Mouse (Mus musculus) CH12.LX (cell line): Measurements from ENCODE around the gene Micall2. TPM values are rescaled to one million over a fixed set of nuclear protein-coding genes. Genes with fewer than 3 reads are reported as not detected.
"Not testable (repeated sequence)": the region's sequence is repeated elsewhere in the genome, so short reads cannot be mapped to it uniquely, and the experiment has no call there.

Experiments
- DNase-seq: peaks from one replicate; pipeline ENCODE4 v3.0.0-alpha.2; 2013; ENCODE audit errors: extremely low read depth
- H3K27ac ChIP-seq: 2 replicates; pipeline ENCODE4 v1.5.1; 2012; ENCODE audit warnings: low read depth, mild to moderate bottlenecking, control low read depth, moderate library complexity; ENCODE audit not compliant: insufficient read depth
- H3K27me3 ChIP-seq: replicated peaks from 2 replicates; pipeline ENCODE3; 2012; ENCODE audit warnings: inconsistent platforms
- H3K36me3 ChIP-seq, 2 experiments: replicated peaks in 1 of 2; 2 replicates each; pipeline versions ENCODE3 to v1.6.1; 2012; ENCODE audit warnings: inconsistent platforms in 1 of 2, low read length in 1 of 2, mild to moderate bottlenecking in 1 of 2, mixed read lengths in 1 of 2, moderate library complexity in 1 of 2; ENCODE audit not compliant: control insufficient read depth in 1 of 2, insufficient read depth in 1 of 2
- H3K4me1 ChIP-seq, 2 experiments: 2 replicates each; pipeline ENCODE4 v1.6.1; 2012; ENCODE audit warnings: inconsistent platforms in 1 of 2, moderate library complexity in 1 of 2; ENCODE audit not compliant: insufficient read depth in 2 of 2, control insufficient read depth in 1 of 2
- H3K4me2 ChIP-seq: 2 replicates; pipeline ENCODE4 v1.6.1; 2012; ENCODE audit warnings: low read depth, mild to moderate bottlenecking, control low read depth; ENCODE audit not compliant: poor library complexity, insufficient read depth, severe bottlenecking
- H3K4me3 ChIP-seq, 3 experiments: fragments of 150-350 bp in 1 of 3; sonication (generic) in 1 of 3; replicated peaks in 1 of 3; 2 replicates each; pipeline versions ENCODE3 to v1.5.1; 2011 to 2012; ENCODE audit warnings: low read depth in 2 of 3, low read length in 2 of 3, mild to moderate bottlenecking in 2 of 3, moderate library complexity in 2 of 3, control low read depth in 1 of 3, improper control_type of control experiment in 1 of 3, inconsistent platforms in 1 of 3, mixed read lengths in 1 of 3; ENCODE audit not compliant: poor library complexity in 1 of 3
- H3K79me2 ChIP-seq: replicated peaks from 2 replicates; pipeline ENCODE4 v1.6.1; 2012; ENCODE audit warnings: mild to moderate bottlenecking, moderate library complexity; ENCODE audit not compliant: control insufficient read depth, poor library complexity, insufficient read depth, severe bottlenecking; ENCODE audit errors: extremely low read depth
- H3K9ac ChIP-seq: 2 replicates; pipeline ENCODE4 v1.6.1; 2012; ENCODE audit warnings: low read depth, mild to moderate bottlenecking, control low read depth, moderate library complexity; ENCODE audit not compliant: insufficient read depth
- H3K9me3 ChIP-seq: replicated peaks from 2 replicates; pipeline ENCODE3; 2012; ENCODE audit warnings: low read length, inconsistent platforms, mixed read lengths
- CTCF ChIP-seq, 2 experiments: IDR thresholded peaks in 1 of 2; conservative IDR thresholded peaks in 1 of 2; 2 replicates each; pipeline ENCODE4 v1.5.1; 2011 to 2012; ENCODE audit warnings: low read depth in 2 of 2, low read length in 2 of 2, improper control_type of control experiment in 1 of 2, inconsistent platforms in 1 of 2, mild to moderate bottlenecking in 1 of 2, moderate library complexity in 1 of 2
- GABPA ChIP-seq: IDR thresholded peaks from 2 replicates; pipeline ENCODE4 v1.6.1; 2012; ENCODE audit warnings: low read depth, low read length, improper control_type of control experiment, inconsistent platforms; ENCODE audit not compliant: insufficient replicate concordance
- IRF4 ChIP-seq: IDR thresholded peaks from 2 replicates; pipeline ENCODE4 v1.6.1; 2014; ENCODE audit warnings: low read depth, mild to moderate bottlenecking, inconsistent platforms, low read length, improper control_type of control experiment
- JUND ChIP-seq: conservative IDR thresholded peaks from 2 replicates; pipeline ENCODE4 v1.6.1; 2011; ENCODE audit warnings: low read depth, low read length, improper control_type of control experiment
- MAX ChIP-seq: IDR thresholded peaks from 2 replicates; pipeline ENCODE4 v1.6.1; 2011; ENCODE audit warnings: low read length, improper control_type of control experiment
- POLR2AphosphoS2 ChIP-seq: IDR thresholded peaks from 2 replicates; pipeline ENCODE4 v1.6.1; 2011; ENCODE audit warnings: low read depth, low read length, improper control_type of control experiment
- RCOR1 ChIP-seq: conservative IDR thresholded peaks from 2 replicates; pipeline ENCODE4 v1.6.1; 2012; ENCODE audit warnings: low read depth, mild to moderate bottlenecking, inconsistent platforms, low read length, improper control_type of control experiment
- TCF12 ChIP-seq: IDR thresholded peaks from 2 replicates; pipeline ENCODE4 v1.6.1; 2014; ENCODE audit warnings: low read depth, mild to moderate bottlenecking, inconsistent platforms, low read length, improper control_type of control experiment
- USF1 ChIP-seq: IDR thresholded peaks from 2 replicates; pipeline ENCODE4 v1.6.1; 2014; ENCODE audit warnings: low read depth, mild to moderate bottlenecking, inconsistent platforms, low read length, improper control_type of control experiment
- ZC3H11A ChIP-seq: IDR thresholded peaks from 2 replicates; pipeline ENCODE4 v1.6.1; 2012; ENCODE audit warnings: low read depth, mild to moderate bottlenecking, inconsistent platforms, low read length, improper control_type of control experiment
- dilution Hi-C: fragments of 300-500 bp; cut with MboI; formaldehyde crosslinking; loops from 2 replicates; pipeline ENCODE4 v1.14.3; 2020; ENCODE audit warnings: low sequenced_read_pairs; ENCODE audit not compliant: extremely low pct_unique_long_range_greater_than_20kb, extremely low pct_ligation_motif_present
- in situ Hi-C: fragments of 300-500 bp; cut with MboI; formaldehyde crosslinking; loops from 3 replicates; pipeline ENCODE4 v1.14.3; 2019; ENCODE audit warnings: low sequenced_read_pairs, low pct_ligation_motif_present, low pct_unique_long_range_greater_than_20kb, mixed read lengths
- polyA plus RNA-seq: library from polyadenylated mRNA; unstranded; fragments of >175 nt; gene quantifications from 2 replicates; pipeline ENCODE4 v1.2.1, GENCODE M21; 2012; ENCODE audit warnings: low read depth; ENCODE audit not compliant: insufficient read length
- total RNA-seq, 2 experiments: library from RNA; depleted of rRNA; stranded (reverse); fragments of 300-350 nt in 1 of 2; fragments of >200 nt in 1 of 2; gene quantifications; 2 replicates each; pipeline ENCODE4 v1.2.3; 2012 to 2014

The Micall2 gene
- total and polyA plus RNA-seq, 3 experiments: 1.3 to 3.0 (median 1.7) TPM

- TF ChIP-seq CTCF (conservative IDR thresholded peaks at IDR 0.05 in 1 of 2, IDR thresholded peaks at IDR 0.05 in 1 of 2; ENCODE audit: low read depth in 2 of 2, low read length in 2 of 2) (peak; percentile 51 to 93; a peak in 3 of 4 replicates), TCF12 (no peak), JUND (no peak), RCOR1 (no peak)
Measured at GRCm38 (mm10) chr5:139745771-139746170, 9.6 kb upstream of the Micall2 start (continued).

DNA sequence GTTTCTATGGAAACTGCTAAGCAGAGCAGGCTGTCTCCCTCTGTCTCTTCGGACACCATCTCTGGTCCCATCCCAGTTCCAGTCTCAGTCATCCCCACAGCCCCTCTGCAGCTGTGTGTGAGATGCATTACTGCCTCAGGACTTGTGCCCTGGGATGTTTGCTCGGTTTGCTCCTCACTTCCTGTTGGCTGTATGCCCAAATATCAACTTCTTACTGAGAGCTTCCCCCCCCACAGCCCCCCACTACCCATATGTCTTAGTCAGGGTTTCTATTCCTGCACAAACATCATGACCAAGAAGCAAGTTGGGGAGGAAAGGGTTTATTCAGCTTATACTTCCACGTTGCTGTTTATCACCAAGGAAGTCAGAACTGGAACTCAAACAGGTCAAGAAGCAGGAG is 6.5 kb upstream of the Micall2 start:
- H3K27ac ChIP-seq, dilution Hi-C loops: not testable (repeated sequence)
- H3K4me1 ChIP-seq: peaks cover 5 to 24% of the 10 kb centered on the region in 2 experiments

DNA sequence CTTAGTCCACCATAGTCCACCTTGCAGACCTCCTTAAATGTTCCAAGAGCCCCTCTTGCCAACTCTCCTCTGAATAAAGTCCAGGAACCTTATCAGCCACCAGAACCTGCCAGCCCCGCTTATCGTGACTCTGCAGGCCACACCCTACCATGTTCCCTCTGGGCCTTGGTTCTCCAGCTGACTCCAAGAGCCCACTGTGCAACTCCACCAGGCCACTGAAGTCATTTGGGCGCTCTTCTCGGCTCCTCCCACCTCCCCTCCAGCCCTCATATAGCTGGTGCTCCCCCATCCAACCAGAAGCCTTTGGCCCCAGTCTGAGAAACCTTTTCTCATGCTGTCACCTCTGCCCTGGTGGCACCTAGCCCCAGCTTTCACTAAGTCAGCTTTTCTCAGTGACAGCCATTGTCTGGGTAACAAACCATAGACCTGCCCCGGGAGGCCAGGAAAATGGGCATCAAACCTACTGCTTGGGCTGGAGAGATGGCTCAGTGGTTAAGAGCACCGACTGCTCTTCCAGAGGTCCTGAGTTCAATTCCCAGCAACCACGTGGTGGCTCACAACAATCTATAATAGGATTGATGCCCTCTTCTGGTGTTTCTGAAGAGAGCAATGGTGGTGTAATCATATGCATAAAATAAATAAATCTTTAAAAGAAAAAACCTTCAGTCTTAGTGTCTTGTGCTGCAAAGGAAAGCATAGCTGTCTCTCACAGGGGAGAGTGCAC is 2.6 kb upstream of the Micall2 start:
- no peaks in the 10 kb centered on the region for H3K9me3 ChIP-seq
- H3K9ac ChIP-seq: no peak overlapping the region
- H3K4me2 ChIP-seq: no peak overlapping the region
- TF ChIP-seq USF1 (no peak), JUND (no peak), IRF4 (no peak), GABPA (no peak), POLR2AphosphoS2 (no peak), MAX (no peak), ZC3H11A (no peak), RCOR1 (no peak)
- dilution Hi-C loops: no loop called here
- H3K27me3 ChIP-seq: no peaks in the 10 kb centered on the region
- H3K79me2 ChIP-seq: no peaks in the 10 kb centered on the region
- no peak overlapping the region for H3K27ac ChIP-seq
- H3K4me1 ChIP-seq: peaks cover 9 to 47% of the 10 kb centered on the region in 2 experiments
- H3K36me3 ChIP-seq: no peaks in the 10 kb centered on the region
- in situ Hi-C loops: no loop called here
- H3K4me3 ChIP-seq: no peak overlapping the region
- DNase-seq: no peak

More for the DNA sequence above, 6.5 kb upstream of the Micall2 start:
- H3K79me2 ChIP-seq, H3K9ac ChIP-seq, in situ Hi-C loops, H3K36me3 ChIP-seq, DNase-seq, H3K4me2 ChIP-seq, H3K27me3 ChIP-seq, H3K4me3 ChIP-seq, H3K9me3 ChIP-seq: not testable (repeated sequence)
